Mouse (Mus musculus) midbrain, embryonic 13.5 days (tissue): ENCODE results near the gene Fto. TPM values are rescaled to one million over a fixed set of nuclear protein-coding genes. Genes with fewer than 3 reads are reported as not detected.

Experiments
- ATAC-seq: fragments of 200-750 bp; cut with Nextera tagmentation; 2 replicates; pipeline ENCODE4 v1.8.0; 2017; ENCODE audit warnings: mild to moderate bottlenecking, moderate TSS enrichment, moderate library complexity
- H3K27ac ChIP-seq: fragments of 300-500 bp; sonication (generic); 2 replicates; pipeline ENCODE4 v1.5.1; 2015; ENCODE audit warnings: inconsistent platforms, mild to moderate bottlenecking, moderate library complexity
- H3K27me3 ChIP-seq: fragments of 300-500 bp; sonication (generic); 2 replicates; pipeline ENCODE4 v1.6.1; 2015; ENCODE audit warnings: mild to moderate bottlenecking, inconsistent platforms
- H3K36me3 ChIP-seq: fragments of 300-500 bp; sonication (generic); 2 replicates; pipeline ENCODE4 v1.6.1; 2015; ENCODE audit warnings: mild to moderate bottlenecking, inconsistent platforms
- H3K4me1 ChIP-seq: fragments of 300-500 bp; sonication (generic); replicated peaks from 2 replicates; pipeline ENCODE4 v1.6.1; 2015; ENCODE audit warnings: inconsistent platforms
- H3K4me2 ChIP-seq: fragments of 300-500 bp; sonication (generic); replicated peaks from 2 replicates; pipeline ENCODE4 v1.6.1; 2015; ENCODE audit warnings: moderate library complexity, mild to moderate bottlenecking, inconsistent platforms
- H3K4me3 ChIP-seq: fragments of 300-500 bp; sonication (generic); replicated peaks from 2 replicates; pipeline ENCODE4 v1.5.1; 2015; ENCODE audit warnings: mild to moderate bottlenecking, inconsistent platforms
- H3K9ac ChIP-seq: fragments of 300-500 bp; sonication (generic); replicated peaks from 2 replicates; pipeline ENCODE4 v1.6.1; 2015; ENCODE audit warnings: mild to moderate bottlenecking, inconsistent platforms
- H3K9me3 ChIP-seq: fragments of 300-500 bp; sonication (generic); 2 replicates; pipeline ENCODE4 v1.6.1; 2016; ENCODE audit warnings: mild to moderate bottlenecking, inconsistent platforms
- WGBS: fragments of 180-500 bp; shearing (Covaris S2); methylation state at CpG from one replicate; pipeline ENCODE4 v1.1.7; 2015; 5-methylcytosine and 5-hydroxymethylcytosine counted together
- polyA plus RNA-seq: library from polyadenylated mRNA; unstranded; fragments of >200 nt; fragmentation: Nextera tagmentation; extraction: Ambion mirVana; gene quantifications from 2 replicates; pipeline ENCODE4 v1.2.1, GENCODE M21; 2015

Fto gene
- polyA plus RNA-seq, 1 experiment from 2014 or later = 128 TPM

GRCm38 (mm10) chr8:91327471-91328205, 14.3 kb downstream of the Fto start:
- Histone ChIP-seq H3K9me3 (no peaks in the 10 kb centered on the region), H3K4me2 (no peak overlapping the region), H3K27me3 (no peaks in the 10 kb centered on the region), H3K4me3 (no peak overlapping the region), H3K4me1 (peaks cover 61% of the 10 kb centered on the region), H3K36me3 (0 out of 2 replicates have a peak, but pooled peaks cover 5% of the 10 kb centered on the region), H3K9ac (no peak overlapping the region; the same call in 1 of the 2 replicates), H3K27ac (no peak overlapping the region)
- ATAC-seq = no peak
- WGBS = 76% methylated on average over 11 of the region's 11 CpGs

GRCm38 (mm10) chr8:91329056-91329455, 15.7 kb downstream of the Fto start:
- H3K4me2 ChIP-seq = no peak overlapping the region
- H3K27me3 ChIP-seq = no peaks in the 10 kb centered on the region
- 0 out of 2 replicates have a peak, but pooled peaks cover 5% of the 10 kb centered on the region for H3K36me3 ChIP-seq
- peaks cover 58% of the 10 kb centered on the region for H3K4me1 ChIP-seq
- 76% methylated on average over 9 of the region's 9 CpGs for WGBS
- no peak overlapping the region for H3K4me3 ChIP-seq
- H3K9ac ChIP-seq = no peak overlapping the region
- peak overlapping the region; percentile 91 for H3K27ac ChIP-seq
- no peaks in the 10 kb centered on the region for H3K9me3 ChIP-seq
- no peak for ATAC-seq

GRCm38 (mm10) chr8:91329461-91329850, 16.1 kb downstream of the Fto start:
- peak overlapping the region; percentile 46; the same call in 1 of the 2 replicates for H3K9ac ChIP-seq
- peaks cover 54% of the 10 kb centered on the region for H3K4me1 ChIP-seq
- H3K27me3 ChIP-seq = no peaks in the 10 kb centered on the region
- H3K4me3 ChIP-seq = no peak overlapping the region
- 0 out of 2 replicates have a peak, but pooled peaks cover 5% of the 10 kb centered on the region for H3K36me3 ChIP-seq
- H3K9me3 ChIP-seq = no peaks in the 10 kb centered on the region
- peak; percentile 2; the same call in 1 of the 2 replicates for ATAC-seq
- WGBS = 37% methylated on average over 6 of the region's 6 CpGs
- peak overlapping the region; percentile 31 for H3K4me2 ChIP-seq
- H3K27ac ChIP-seq = peak overlapping the region; percentile 91

- 0 out of 2 replicates have a peak, but pooled peaks cover 3% of the 10 kb centered on the region for H3K36me3 ChIP-seq
- no peak overlapping the region for H3K4me3 ChIP-seq
- no peak overlapping the region for H3K4me2 ChIP-seq
- no peak overlapping the region for H3K9ac ChIP-seq
- H3K27ac ChIP-seq = no peak overlapping the region
- H3K4me1 ChIP-seq = peaks cover 4% of the 10 kb centered on the region; the same call in 1 of the 2 replicates
- H3K27me3 ChIP-seq = no peaks in the 10 kb centered on the region
- 89% methylated on average over 6 of the region's 6 CpGs for WGBS
- peaks cover 11% of the 10 kb centered on the region; the same call in 1 of the 2 replicates for H3K9me3 ChIP-seq
- no peak for ATAC-seq
These were observed 25.2 kb downstream of the Fto start for GRCm38 (mm10) chr8:91338389-91339154.

- Histone ChIP-seq H3K4me1 (peaks cover 4% of the 10 kb centered on the region; the same call in 1 of the 2 replicates), H3K27ac (no peak overlapping the region), H3K27me3 (no peaks in the 10 kb centered on the region), H3K4me2 (no peak overlapping the region), H3K4me3 (no peak overlapping the region), H3K36me3 (0 out of 2 replicates have a peak, but pooled peaks cover 2% of the 10 kb centered on the region), H3K9ac (no peak overlapping the region), H3K9me3 (peaks cover 10% of the 10 kb centered on the region; the same call in 1 of the 2 replicates)
- 88% methylated on average over 8 of the region's 8 CpGs for WGBS
- ATAC-seq = no peak
These were observed 26.3 kb downstream of the Fto start for GRCm38 (mm10) chr8:91339651-91340050.

- WGBS = 89% methylated on average over 1 of the region's 1 CpGs
- no peak overlapping the region for H3K27ac ChIP-seq
These were observed 27.4 kb downstream of the Fto start for GRCm38 (mm10) chr8:91340746-91341145.

GRCm38 (mm10) chr8:91342196-91342595, 28.9 kb downstream of the Fto start:
- no peak overlapping the region for H3K4me2 ChIP-seq
- no peaks in the 10 kb centered on the region for H3K27me3 ChIP-seq
- H3K4me3 ChIP-seq = no peak overlapping the region
- no peak for ATAC-seq
- no peaks in the 10 kb centered on the region for H3K36me3 ChIP-seq
- H3K4me1 ChIP-seq = peaks cover 9% of the 10 kb centered on the region; the same call in 1 of the 2 replicates
- no peak overlapping the region for H3K9ac ChIP-seq
- H3K27ac ChIP-seq = no peak overlapping the region
- H3K9me3 ChIP-seq = no peaks in the 10 kb centered on the region
- WGBS = 19% methylated on average over 5 of the region's 5 CpGs

More at GRCm38 (mm10) chr8:91340746-91341145, 27.4 kb downstream of the Fto start:
- peaks cover 4% of the 10 kb centered on the region; the same call in 1 of the 2 replicates for H3K4me1 ChIP-seq
- no peak for ATAC-seq
- H3K9me3 ChIP-seq = peaks cover 8% of the 10 kb centered on the region; the same call in 1 of the 2 replicates
- H3K36me3 ChIP-seq = no peaks in the 10 kb centered on the region
- H3K4me3 ChIP-seq = no peak overlapping the region
- H3K4me2 ChIP-seq = no peak overlapping the region
- no peak overlapping the region for H3K9ac ChIP-seq
- H3K27me3 ChIP-seq = no peaks in the 10 kb centered on the region

GRCm38 (mm10) chr8:91342798-91343197, 29.5 kb downstream of the Fto start:
- H3K4me3 ChIP-seq = no peak overlapping the region
- H3K27me3 ChIP-seq = no peaks in the 10 kb centered on the region
- no peak overlapping the region for H3K27ac ChIP-seq
- H3K36me3 ChIP-seq = no peaks in the 10 kb centered on the region
- WGBS = 66% methylated on average over 5 of the region's 5 CpGs
- no peak for ATAC-seq
- H3K9ac ChIP-seq = no peak overlapping the region
- no peak overlapping the region for H3K4me2 ChIP-seq
- peaks cover 14% of the 10 kb centered on the region; the same call in 1 of the 2 replicates for H3K4me1 ChIP-seq
- no peaks in the 10 kb centered on the region for H3K9me3 ChIP-seq

GRCm38 (mm10) chr8:91344659-91345058, 31.3 kb downstream of the Fto start:
- 97% methylated on average over 11 of the region's 11 CpGs for WGBS

GRCm38 (mm10) chr8:91347146-91347545, 33.8 kb downstream of the Fto start:
- no peaks in the 10 kb centered on the region for H3K27me3 ChIP-seq
- no peak overlapping the region for H3K4me3 ChIP-seq
- WGBS = 89% methylated on average over 10 of the region's 10 CpGs
- no peak overlapping the region for H3K4me2 ChIP-seq
- H3K27ac ChIP-seq = peak overlapping the region; percentile 35; the same call in 1 of the 2 replicates
- no peak for ATAC-seq
- H3K4me1 ChIP-seq = peaks cover 15% of the 10 kb centered on the region; the same call in 1 of the 2 replicates
- H3K36me3 ChIP-seq = peaks cover 3% of the 10 kb centered on the region; the same call in 1 of the 2 replicates
- no peaks in the 10 kb centered on the region for H3K9me3 ChIP-seq
- H3K9ac ChIP-seq = no peak overlapping the region

More at GRCm38 (mm10) chr8:91344659-91345058, 31.3 kb downstream of the Fto start:
- Histone ChIP-seq H3K27ac (no peak overlapping the region), H3K27me3 (no peaks in the 10 kb centered on the region), H3K4me3 (no peak overlapping the region), H3K9ac (no peak overlapping the region), H3K4me1 (peaks cover 16% of the 10 kb centered on the region; the same call in 1 of the 2 replicates), H3K36me3 (no peaks in the 10 kb centered on the region), H3K9me3 (no peaks in the 10 kb centered on the region), H3K4me2 (no peak overlapping the region)
- ATAC-seq = no peak

GRCm38 (mm10) chr8:91347595-91347994, 34.3 kb downstream of the Fto start:
- H3K4me3 ChIP-seq = no peak overlapping the region
- H3K9me3 ChIP-seq = no peaks in the 10 kb centered on the region
- H3K36me3 ChIP-seq = peaks cover 3% of the 10 kb centered on the region; the same call in 1 of the 2 replicates
- H3K27ac ChIP-seq = peak overlapping the region; percentile 35; the same call in 1 of the 2 replicates
- H3K9ac ChIP-seq = no peak overlapping the region
- 81% methylated on average over 6 of the region's 6 CpGs for WGBS
- ATAC-seq = no peak
- H3K4me1 ChIP-seq = peaks cover 12% of the 10 kb centered on the region; the same call in 1 of the 2 replicates
- H3K27me3 ChIP-seq = no peaks in the 10 kb centered on the region
- no peak overlapping the region for H3K4me2 ChIP-seq
